Mouse (Mus musculus) testis, adult 2 months (tissue): ENCODE results near the gene Hoxa2.

ENCODE experiments used
- CTCF ChIP-seq: fragments of 200-500 bp; IDR thresholded peaks from 2 replicates; pipeline ENCODE4 v1.5.1; 2012; ENCODE audit warnings: low read depth, mild to moderate bottlenecking, inconsistent platforms, low read length, moderate library complexity; ENCODE audit not compliant: control insufficient read depth, insufficient read depth, insufficient replicate concordance
- POLR2A ChIP-seq: fragments of 200-500 bp; IDR thresholded peaks from 2 replicates; pipeline ENCODE4 v1.6.1; 2012; ENCODE audit warnings: low read depth, mild to moderate bottlenecking, inconsistent platforms, low read length, moderate library complexity; ENCODE audit not compliant: control insufficient read depth

GRCm38 (mm10) chr6:52172501-52172900, 7.9 kb upstream of the Hoxa2 start:
- no peak for TF ChIP-seq CTCF
- TF ChIP-seq POLR2A, result 0 out of 2 replicates have a peak, but pooled peaks have one; percentile 17
